ENCODE assay signal across 8 mouse cellular contexts in genomic region chr7:19006476-19006875, GRCm38 (mm10). TPM values are rescaled to one million over a fixed set of nuclear protein-coding genes. Genes with fewer than 3 reads are reported as not detected.
DNase-seq lines count a peak whose midpoint lies in the region; ATAC-seq and TF ChIP-seq lines count a peak whose summit lies in the region.

No protein-coding gene starts in this region.

- peak overlapping the region; percentile 32; the same call in 1 of the 2 replicates for H3K9ac ChIP-seq in embryonic facial prominence, embryonic 14.5 days (ENCODE audit: low read depth, low read length)
- H3K9ac ChIP-seq in heart, embryonic 14.5 days (ENCODE audit: low read length), result 0 out of 2 replicates have a peak overlapping the region, but pooled peaks have one; percentile 30
- H3K9ac ChIP-seq in liver, embryonic 15.5 days, result no peak overlapping the region

- peak overlapping the region; percentile 93 for H3K4me2 ChIP-seq in embryonic facial prominence, embryonic 14.5 days (ENCODE audit: low read depth, low read length)
- H3K4me2 ChIP-seq in heart, embryonic 14.5 days (ENCODE audit: low read length), result peak overlapping the region; percentile 11; the same call in 1 of the 2 replicates
- H3K4me2 ChIP-seq in liver, embryonic 15.5 days, result peak overlapping the region; percentile 99

- no peaks in the 10 kb centered on the region for H3K9me3 ChIP-seq in embryonic facial prominence, embryonic 14.5 days (ENCODE audit: control insufficient read depth, low read length)
- H3K9me3 ChIP-seq in heart, embryonic 14.5 days (ENCODE audit: control insufficient read depth, low read length), result no peaks in the 10 kb centered on the region
- H3K9me3 ChIP-seq in liver, embryonic 15.5 days (replicated peaks), result no peaks in the 10 kb centered on the region

- TF ChIP-seq POLR2A in thymus, adult 2 months (IDR thresholded peaks at IDR 0.05; ENCODE audit: control insufficient read depth, extremely low read depth, insufficient read depth, low read length, poor library complexity), result no peak

- no peak overlapping the region for H3K27ac ChIP-seq in embryonic facial prominence, embryonic 14.5 days (replicated peaks; ENCODE audit: low read depth, low read length)
- H3K27ac ChIP-seq in heart, embryonic 14.5 days (replicated peaks in 1 of 2; ENCODE audit: control insufficient read depth in 1 of 2, insufficient read depth in 1 of 2, low read depth in 2 of 2, low read length in 2 of 2), result no peak overlapping the region
- no peak overlapping the region for H3K27ac ChIP-seq in liver, embryonic 15.5 days (replicated peaks)
- no peak overlapping the region for H3K27ac ChIP-seq in thymus, adult 2 months (ENCODE audit: control insufficient read depth, insufficient read depth, low read length)

- H3K4me1 ChIP-seq in embryonic facial prominence, embryonic 14.5 days (ENCODE audit: control insufficient read depth, insufficient read depth, low read length), result peaks cover 17% of the 10 kb centered on the region
- H3K4me1 ChIP-seq in heart, embryonic 14.5 days (ENCODE audit: control insufficient read depth in 2 of 2, insufficient read depth in 2 of 2, low read length in 2 of 2), result peaks cover 9 to 38% of the 10 kb centered on the region in 2 experiments
- H3K4me1 ChIP-seq in liver, embryonic 15.5 days (replicated peaks), result peaks cover 75% of the 10 kb centered on the region
- H3K4me1 ChIP-seq in thymus, adult 2 months (replicated peaks; ENCODE audit: control insufficient read depth, insufficient read depth, low read length), result peaks cover 27% of the 10 kb centered on the region

- TF ChIP-seq CTCF in thymus, adult 2 months (IDR thresholded peaks at IDR 0.05; ENCODE audit: borderline replicate concordance, control insufficient read depth, extremely low read depth, insufficient read depth, low read length, poor library complexity), result peak; percentile 84; the same call in 1 of the 2 replicates

- H3K4me3 ChIP-seq in embryonic facial prominence, embryonic 14.5 days (ENCODE audit: low read depth, low read length), result 0 out of 2 replicates have a peak overlapping the region, but pooled peaks have one; percentile 4
- H3K4me3 ChIP-seq in heart, embryonic 14.5 days (ENCODE audit: control insufficient read depth in 1 of 2, insufficient read depth in 1 of 2, low read depth in 1 of 2, low read length in 2 of 2), result 0 out of 4 replicates have a peak overlapping the region, but pooled peaks of 1 of the 2 experiments have one; percentile 4
- 0 out of 2 replicates have a peak overlapping the region, but pooled peaks have one; percentile 83 for H3K4me3 ChIP-seq in liver, embryonic 15.5 days (replicated peaks)
- H3K4me3 ChIP-seq in thymus, adult 2 months (ENCODE audit: control insufficient read depth, insufficient read depth, low read length), result no peak overlapping the region

- 9% methylated on average over 12 of the region's 12 CpGs for WGBS in embryonic facial prominence, embryonic 14.5 days
- WGBS in heart, embryonic 14.5 days, result 10% methylated on average over 12 of the region's 12 CpGs
- 4% methylated on average over 12 of the region's 12 CpGs for WGBS in liver, embryonic 15.5 days (ENCODE audit: insufficient replicate concordance)
- 10% methylated on average over 12 of the region's 12 CpGs for WGBS in thymus, adult 2 months

- H3K36me3 ChIP-seq in embryonic facial prominence, embryonic 14.5 days (ENCODE audit: control insufficient read depth, insufficient read depth, low read length), result peaks cover 32% of the 10 kb centered on the region
- peaks cover 32% of the 10 kb centered on the region for H3K36me3 ChIP-seq in heart, embryonic 14.5 days (ENCODE audit: control insufficient read depth, insufficient read depth, low read length)
- H3K36me3 ChIP-seq in liver, embryonic 15.5 days (replicated peaks), result peaks cover 10% of the 10 kb centered on the region
- H3K36me3 ChIP-seq in thymus, adult 2 months (ENCODE audit: control insufficient read depth, insufficient read depth, low read length), result no peaks in the 10 kb centered on the region

- H3K27me3 ChIP-seq in embryonic facial prominence, embryonic 14.5 days (replicated peaks; ENCODE audit: control insufficient read depth, insufficient read depth, low read length), result no peaks in the 10 kb centered on the region
- no peaks in the 10 kb centered on the region for H3K27me3 ChIP-seq in heart, embryonic 14.5 days (ENCODE audit: control insufficient read depth, insufficient read depth, low read length)
- no peaks in the 10 kb centered on the region for H3K27me3 ChIP-seq in liver, embryonic 15.5 days
- no peaks in the 10 kb centered on the region for H3K27me3 ChIP-seq in thymus, adult 2 months (ENCODE audit: control insufficient read depth, insufficient read depth, low read length)

- 0 out of 2 replicates have a peak, but pooled peaks have one; percentile 8 for ATAC-seq in embryonic facial prominence, embryonic 14.5 days (ENCODE audit: low read depth)
- ATAC-seq in heart, embryonic 14.5 days (ENCODE audit: insufficient number of reproducible peaks, insufficient read depth, low FRiP score, low read depth), result no peak
- ATAC-seq in liver, embryonic 15.5 days (ENCODE audit: insufficient read depth), result no peak
- ATAC-seq in neutrophil, adult 5-6 weeks (ENCODE audit: extremely low read depth, insufficient number of reproducible peaks, low FRiP score, poor library complexity, severe bottlenecking), result peak; percentile 53

- DNase-seq in CD4-positive, CD25-positive, alpha-beta regulatory T cell, adult 2 months (ENCODE audit: low read depth, low spot score), result peak; percentile 90
- DNase-seq in adrenal gland, postnatal 10 days, result peak; percentile 85
- peak; percentile 93 for DNase-seq in embryonic facial prominence, embryonic 14.5 days (ENCODE audit: low spot score)
- DNase-seq in kidney, postnatal 10 days, result peak; percentile 91
- DNase-seq in thymus, adult 2 months, result peak; percentile 78

RNA-seq across cellular contexts. Expression of gene Irf2bp1, which starts 2.6 kb away (rescaled TPM):
- 10 to 100 TPM; 36.9 to 37.2 TPM for total RNA-seq in adrenal gland, postnatal 10 days (2021)
- 26.6 and 27.4 TPM in 2 replicates for polyA plus RNA-seq in embryonic facial prominence, embryonic 14.5 days (2014; fragmentation: Nextera tagmentation; extraction: Ambion mirVana)
- 14.8 and 17.8 TPM in 2 replicates for polyA plus RNA-seq in heart, embryonic 14.5 days (2014; fragmentation: Nextera tagmentation; extraction: Ambion mirVana)
- polyA plus RNA-seq in liver, embryonic 15.5 days (2015; fragmentation: Nextera tagmentation; extraction: Ambion mirVana), result 8.2 and 9.9 TPM in 2 replicates
- total RNA-seq in neutrophil, adult 5-6 weeks (2017), result 13.2 and 16.9 TPM in 2 replicates
- 67.2 and 76.3 TPM in 2 replicates for polyA plus RNA-seq in thymus, adult 2 months (2012; rRNA removed)

RNA-seq across cellular contexts. Expression of gene Mypop, which starts 15.4 kb away (rescaled TPM):
- total RNA-seq in adrenal gland, postnatal 10 days (2021), result 1 to 10 TPM; 6.4 to 6.8 TPM
- 4.0 and 4.2 TPM in 2 replicates for polyA plus RNA-seq in embryonic facial prominence, embryonic 14.5 days (2014; fragmentation: Nextera tagmentation; extraction: Ambion mirVana)
- polyA plus RNA-seq in heart, embryonic 14.5 days (2014; fragmentation: Nextera tagmentation; extraction: Ambion mirVana), result 1.3 and 1.6 TPM in 2 replicates
- polyA plus RNA-seq in liver, embryonic 15.5 days (2015; fragmentation: Nextera tagmentation; extraction: Ambion mirVana), result 0.15 and 0.55 TPM in 2 replicates
- total RNA-seq in neutrophil, adult 5-6 weeks (2017), result 0.74 and 2.0 TPM in 2 replicates
- 3.6 and 5.0 TPM in 2 replicates for polyA plus RNA-seq in thymus, adult 2 months (2012; rRNA removed)

RNA-seq across cellular contexts. Expression of gene Foxa3, which starts 16.9 kb away (rescaled TPM):
- total RNA-seq in adrenal gland, postnatal 10 days (2021), result 10 to 100 TPM in 1 of 2 experiments, 1 to 10 TPM in 1; 4.8 to 14.0 TPM
- 0.56 and 1.6 TPM in 2 replicates for polyA plus RNA-seq in embryonic facial prominence, embryonic 14.5 days (2014; fragmentation: Nextera tagmentation; extraction: Ambion mirVana)
- not detected in 2 replicates for polyA plus RNA-seq in heart, embryonic 14.5 days (2014; fragmentation: Nextera tagmentation; extraction: Ambion mirVana)
- 45.8 and 52.1 TPM in 2 replicates for polyA plus RNA-seq in liver, embryonic 15.5 days (2015; fragmentation: Nextera tagmentation; extraction: Ambion mirVana)
- total RNA-seq in neutrophil, adult 5-6 weeks (2017), result not detected in 2 replicates
- 0.51 and 0.69 TPM in 2 replicates for polyA plus RNA-seq in thymus, adult 2 months (2012; rRNA removed)

RNA-seq across cellular contexts. Expression of gene Sympk, which starts 17.7 kb away (rescaled TPM):
- 10 to 100 TPM; 78.0 to 89.0 TPM for total RNA-seq in adrenal gland, postnatal 10 days (2021)
- 23.6 and 23.8 TPM in 2 replicates for polyA plus RNA-seq in embryonic facial prominence, embryonic 14.5 days (2014; fragmentation: Nextera tagmentation; extraction: Ambion mirVana)
- polyA plus RNA-seq in heart, embryonic 14.5 days (2014; fragmentation: Nextera tagmentation; extraction: Ambion mirVana), result 15.8 and 16.3 TPM in 2 replicates
- polyA plus RNA-seq in liver, embryonic 15.5 days (2015; fragmentation: Nextera tagmentation; extraction: Ambion mirVana), result 14.6 and 15.4 TPM in 2 replicates
- 64.8 and 67.0 TPM in 2 replicates for total RNA-seq in neutrophil, adult 5-6 weeks (2017)
- polyA plus RNA-seq in thymus, adult 2 months (2012; rRNA removed), result 150 and 189 TPM in 2 replicates

RNA-seq across cellular contexts. Expression of gene Nanos2, which starts 19.3 kb away (rescaled TPM):
- not detected for total RNA-seq in adrenal gland, postnatal 10 days (2021)
- polyA plus RNA-seq in embryonic facial prominence, embryonic 14.5 days (2014; fragmentation: Nextera tagmentation; extraction: Ambion mirVana), result not detected in 2 replicates
- not detected in 2 replicates for polyA plus RNA-seq in heart, embryonic 14.5 days (2014; fragmentation: Nextera tagmentation; extraction: Ambion mirVana)
- not detected in 2 replicates for polyA plus RNA-seq in liver, embryonic 15.5 days (2015; fragmentation: Nextera tagmentation; extraction: Ambion mirVana)
- not detected in 2 replicates for total RNA-seq in neutrophil, adult 5-6 weeks (2017)
- 0.12 TPM in 1 of 2 replicates, not detected in the other for polyA plus RNA-seq in thymus, adult 2 months (2012; rRNA removed)

Comparison
In these comparisons a context has a peak if more than half of its experiments do, and no peak if none do; other contexts are left out.
1. ATAC-seq: peak in embryonic facial prominence, embryonic 14.5 days (single experiment) and neutrophil, adult 5-6 weeks (single experiment); none in heart, embryonic 14.5 days (single experiment) and liver, embryonic 15.5 days (single experiment).
2. H3K4me2 ChIP-seq: peak in every context shown above with its lines; median percentile 99 in liver, embryonic 15.5 days; 93 in embryonic facial prominence, embryonic 14.5 days; 11 in heart, embryonic 14.5 days.
3. RNA of gene Foxa3, which starts 16.9 kb away (polyA plus RNA-seq): 45.8 to 52.1 TPM in liver, embryonic 15.5 days; 0.56 to 1.6 TPM in embryonic facial prominence, embryonic 14.5 days, 0.51 to 0.69 TPM in thymus, adult 2 months and not detected in heart, embryonic 14.5 days; every median in the first group is over 10 times any median in the second.
4. Peak in every context shown above with its lines, with median percentiles within 50 percentile points of each other: DNase-seq.